Mouse (Mus musculus) stomach, postnatal 0 days (tissue): Measurements from ENCODE around the gene 1700001K19Rik.

Experiments used
- CTCF ChIP-seq: IDR thresholded peaks from 2 replicates; pipeline ENCODE4 v1.5.1; 2016; ENCODE audit warnings: antibody characterized with exemption, low read depth, mild to moderate bottlenecking, moderate library complexity
- EP300 ChIP-seq: optimal IDR thresholded peaks from 2 replicates; pipeline ENCODE3; 2016; ENCODE audit warnings: antibody characterized with exemption

GRCm38 (mm10) chr12:110711270-110711669 lies 28.9 kb upstream of the 1700001K19Rik start:
- TF ChIP-seq CTCF (no peak), EP300 (no peak)
